Mouse (Mus musculus): Measurements from ENCODE around the gene AC109138.7.

The AC109138.7 gene

DNA sequence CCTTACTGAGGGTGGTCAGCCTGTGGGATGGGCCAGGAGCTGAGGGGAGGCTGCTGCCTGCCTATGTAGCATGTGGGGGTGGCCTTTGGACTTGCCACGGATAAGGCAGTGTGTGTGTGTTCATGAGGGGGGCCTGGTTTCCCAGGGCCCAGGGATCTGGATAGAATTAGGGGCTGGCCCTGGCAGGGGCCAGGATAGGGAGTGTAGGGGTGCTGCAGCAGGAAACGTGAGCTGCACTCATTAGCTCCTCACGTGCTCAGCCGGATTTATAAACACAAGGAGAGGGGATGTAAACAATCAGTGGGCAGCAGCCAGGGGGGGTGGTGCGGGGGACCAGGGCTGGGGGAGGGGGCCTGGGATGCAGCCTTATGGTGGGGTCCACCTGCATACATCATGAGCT is 3.0 kb downstream of the AC109138.7 start:
- no peak for DNase-seq (ENCODE audit: low spot score in 2 of 2)

- DNase-seq (ENCODE audit: low spot score in 2 of 2), result no peak
These were observed 3.7 kb downstream of the AC109138.7 start for GRCm38 (mm10) chr19:4217855-4218254.

GRCm38 (mm10) chr19:4218293-4218692 is 4.1 kb downstream of the AC109138.7 start:
- DNase-seq (ENCODE audit: low spot score in 2 of 2), result no peak

DNA sequence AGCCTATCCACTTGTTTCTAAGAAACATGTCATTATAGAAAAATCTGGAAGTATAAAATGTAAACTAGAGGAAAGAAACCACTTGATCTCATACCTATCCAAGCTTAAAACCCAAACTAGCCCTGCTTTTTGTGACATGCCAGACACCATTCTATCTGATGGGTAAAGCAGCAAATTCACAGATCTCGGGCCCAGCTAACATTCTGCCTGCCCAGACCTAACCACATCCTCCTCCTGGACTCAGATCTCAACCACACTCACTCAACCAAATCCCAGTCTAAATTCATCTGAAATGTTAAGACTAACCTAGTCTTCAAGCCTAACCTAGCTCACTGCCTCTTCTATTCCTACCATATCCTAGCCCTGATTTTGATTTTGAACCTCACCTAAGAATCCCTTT is 4.6 kb downstream of the AC109138.7 start:
- peak; percentile 72 to 74 for DNase-seq (ENCODE audit: low spot score in 2 of 2)

DNA sequence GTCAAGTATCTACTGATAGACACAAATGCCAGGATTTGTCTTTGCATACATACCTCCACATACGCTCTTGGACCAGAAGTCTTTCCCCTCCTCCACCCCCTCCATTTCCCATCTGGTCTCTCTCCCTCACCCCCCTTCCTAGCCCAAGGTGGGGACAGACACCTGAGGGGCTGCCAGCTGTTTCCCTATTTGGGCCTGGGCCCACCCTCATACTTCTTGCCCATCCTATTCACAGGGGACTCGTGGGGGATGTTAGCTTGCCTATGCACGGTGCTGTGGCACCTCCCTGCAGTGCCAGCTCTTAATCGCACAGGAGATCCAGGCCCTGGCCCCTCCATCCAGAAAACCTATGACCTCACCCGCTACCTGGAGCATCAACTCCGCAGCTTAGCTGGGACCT is 5.8 kb downstream of the AC109138.7 start:
- no peak for DNase-seq (ENCODE audit: low spot score in 2 of 2)

- peak; percentile 77 for DNase-seq (ENCODE audit: low spot score in 2 of 2)
These were observed 6.3 kb downstream of the AC109138.7 start for GRCm38 (mm10) chr19:4220416-4220815.

DNA sequence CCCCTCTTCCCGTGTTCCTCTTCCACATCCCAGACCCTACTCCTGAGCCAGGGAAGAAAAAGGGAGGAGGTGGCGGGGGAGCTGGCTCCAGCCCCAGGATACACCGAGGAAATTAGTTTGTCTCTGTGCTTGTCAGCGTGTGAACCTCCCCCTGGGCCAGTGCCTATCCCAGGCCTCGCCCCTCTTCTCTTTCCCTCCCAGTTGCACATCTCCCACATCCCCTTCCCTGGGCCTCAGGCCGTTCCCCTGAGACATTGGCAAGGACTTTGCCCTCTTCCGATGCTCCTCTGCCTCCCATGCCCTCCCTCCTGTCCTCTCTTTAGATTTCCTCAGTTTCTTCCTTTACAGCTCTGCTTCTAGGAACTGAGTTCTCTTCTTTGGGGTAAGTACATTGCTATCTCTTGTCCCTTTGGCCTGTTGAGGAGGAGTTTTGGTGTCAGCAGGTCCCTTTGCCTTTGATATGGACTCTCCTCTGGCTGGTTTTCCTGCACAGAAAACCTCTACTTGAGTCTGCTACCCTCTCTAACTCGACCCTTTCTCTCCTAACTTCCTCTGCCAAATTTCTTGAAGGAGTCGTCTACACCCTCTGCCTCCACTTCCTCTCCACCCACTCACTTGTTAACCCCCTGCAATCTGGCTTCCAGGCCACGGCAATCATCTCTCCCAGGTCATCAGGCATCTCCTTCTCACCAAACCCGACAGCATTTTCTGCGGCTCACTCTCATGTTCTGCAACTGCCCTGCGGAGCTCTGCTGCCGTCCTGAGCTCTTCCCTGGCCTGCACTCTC is 7.0 kb downstream of the AC109138.7 start:
- DNase-seq (ENCODE audit: low spot score in 2 of 2), result no peak

DNA sequence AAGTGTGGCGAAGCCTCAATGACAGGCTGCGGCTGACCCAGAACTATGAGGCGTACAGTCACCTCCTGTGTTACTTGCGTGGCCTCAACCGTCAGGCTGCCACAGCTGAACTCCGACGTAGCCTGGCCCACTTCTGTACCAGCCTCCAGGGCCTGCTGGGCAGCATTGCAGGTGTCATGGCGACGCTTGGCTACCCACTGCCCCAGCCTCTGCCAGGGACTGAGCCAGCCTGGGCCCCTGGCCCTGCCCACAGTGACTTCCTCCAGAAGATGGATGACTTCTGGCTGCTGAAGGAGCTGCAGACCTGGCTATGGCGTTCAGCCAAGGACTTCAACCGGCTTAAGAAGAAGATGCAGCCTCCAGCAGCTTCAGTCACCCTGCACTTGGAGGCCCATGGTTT is 8.0 kb downstream of the AC109138.7 start:
- peak in 1 of 2 experiments; percentile 70 for DNase-seq (ENCODE audit: low spot score in 2 of 2)

GRCm38 (mm10) chr19:4226779-4227178 is 12.6 kb downstream of the AC109138.7 start:
- DNase-seq (ENCODE audit: low spot score in 2 of 2), result peak; percentile 44 to 55

GRCm38 (mm10) chr19:4227446-4227845 is 13.3 kb downstream of the AC109138.7 start:
- peak in 1 of 2 experiments; percentile 40 for DNase-seq (ENCODE audit: low spot score in 2 of 2)

DNA sequence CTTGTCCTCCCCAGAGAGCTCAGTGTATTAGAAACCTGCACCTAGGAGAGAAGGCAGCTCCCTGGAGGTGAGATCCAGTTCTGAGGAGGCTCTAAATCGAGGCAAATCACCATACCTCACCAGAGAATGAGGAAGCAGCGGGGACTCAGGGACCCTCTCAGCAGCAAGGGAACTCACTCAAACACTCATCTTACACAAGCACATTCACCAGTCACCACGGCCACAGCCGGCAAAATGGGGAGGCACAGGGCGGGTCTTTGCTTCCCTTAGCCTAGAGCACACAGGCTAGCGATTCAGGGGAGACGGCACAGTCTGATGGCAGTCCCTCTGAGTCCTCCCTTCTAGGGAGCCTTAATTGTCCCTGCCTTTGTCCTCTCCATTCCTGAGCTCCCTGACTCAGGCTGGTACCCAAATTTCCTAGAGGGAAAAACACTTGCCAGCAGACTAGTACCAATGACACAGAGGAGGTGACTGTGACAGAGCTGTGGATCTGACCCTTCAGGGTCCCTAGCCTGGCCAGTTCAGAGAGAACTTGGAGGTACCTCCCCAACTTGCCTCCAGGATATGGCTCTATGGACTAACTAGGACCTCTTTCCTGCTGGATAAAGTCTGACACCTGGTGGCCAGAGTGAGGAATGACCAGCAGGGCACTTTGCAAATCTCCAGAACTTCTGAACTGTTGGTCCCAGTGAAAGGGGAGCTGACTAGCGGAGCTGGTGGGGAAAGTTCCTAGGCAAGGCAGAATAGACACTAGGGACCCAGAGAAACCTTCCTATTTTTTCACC is 13.9 kb downstream of the AC109138.7 start:
- peak; percentile 75 to 81 for DNase-seq (ENCODE audit: low spot score in 2 of 2)

DNA sequence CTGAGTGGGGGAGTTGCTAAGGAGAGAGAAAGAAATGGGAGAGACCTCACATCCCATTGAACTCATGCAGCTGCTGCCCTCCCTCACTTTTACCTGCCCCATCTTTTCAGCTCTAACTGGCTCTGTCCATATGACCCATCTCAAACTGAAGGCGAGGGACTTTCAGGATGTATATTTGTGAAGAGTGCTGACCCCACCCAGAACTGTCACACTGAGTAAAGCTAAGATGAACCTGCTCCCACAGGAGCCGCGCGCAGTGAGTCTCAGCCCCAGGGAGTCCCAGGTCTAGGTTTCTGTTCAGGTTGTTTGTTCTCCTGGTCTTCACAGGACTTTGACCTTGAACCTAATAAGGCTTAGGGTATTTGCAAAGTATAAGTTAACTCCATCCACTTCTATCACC is 14.7 kb downstream of the AC109138.7 start:
- no peak for DNase-seq (ENCODE audit: low spot score in 2 of 2)

GRCm38 (mm10) chr19:4229451-4230076 is 15.4 kb downstream of the AC109138.7 start:
- no peak for DNase-seq (ENCODE audit: low spot score in 2 of 2)

DNA sequence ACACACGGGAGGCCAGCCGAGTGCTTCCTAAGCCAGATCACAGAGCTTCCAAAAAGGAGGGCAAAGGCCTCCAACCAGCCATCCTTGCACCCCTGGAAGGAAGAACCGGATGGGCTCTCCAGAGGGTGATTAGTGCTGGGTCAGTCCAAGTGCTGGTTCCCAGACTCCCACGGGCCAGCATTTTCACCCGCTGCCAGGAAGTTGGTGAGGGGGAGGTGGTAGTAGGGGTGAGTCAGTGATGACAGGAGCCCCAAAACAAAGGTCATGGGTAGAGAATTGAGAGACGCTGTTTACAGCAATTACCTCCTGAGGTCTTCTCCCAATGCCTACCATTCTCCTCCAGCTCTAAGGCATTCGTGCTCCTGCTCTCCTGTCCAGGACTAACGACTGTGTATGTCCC is 16.3 kb downstream of the AC109138.7 start:
- peak in 1 of 2 experiments; percentile 36 for DNase-seq (ENCODE audit: low spot score in 2 of 2)

DNA sequence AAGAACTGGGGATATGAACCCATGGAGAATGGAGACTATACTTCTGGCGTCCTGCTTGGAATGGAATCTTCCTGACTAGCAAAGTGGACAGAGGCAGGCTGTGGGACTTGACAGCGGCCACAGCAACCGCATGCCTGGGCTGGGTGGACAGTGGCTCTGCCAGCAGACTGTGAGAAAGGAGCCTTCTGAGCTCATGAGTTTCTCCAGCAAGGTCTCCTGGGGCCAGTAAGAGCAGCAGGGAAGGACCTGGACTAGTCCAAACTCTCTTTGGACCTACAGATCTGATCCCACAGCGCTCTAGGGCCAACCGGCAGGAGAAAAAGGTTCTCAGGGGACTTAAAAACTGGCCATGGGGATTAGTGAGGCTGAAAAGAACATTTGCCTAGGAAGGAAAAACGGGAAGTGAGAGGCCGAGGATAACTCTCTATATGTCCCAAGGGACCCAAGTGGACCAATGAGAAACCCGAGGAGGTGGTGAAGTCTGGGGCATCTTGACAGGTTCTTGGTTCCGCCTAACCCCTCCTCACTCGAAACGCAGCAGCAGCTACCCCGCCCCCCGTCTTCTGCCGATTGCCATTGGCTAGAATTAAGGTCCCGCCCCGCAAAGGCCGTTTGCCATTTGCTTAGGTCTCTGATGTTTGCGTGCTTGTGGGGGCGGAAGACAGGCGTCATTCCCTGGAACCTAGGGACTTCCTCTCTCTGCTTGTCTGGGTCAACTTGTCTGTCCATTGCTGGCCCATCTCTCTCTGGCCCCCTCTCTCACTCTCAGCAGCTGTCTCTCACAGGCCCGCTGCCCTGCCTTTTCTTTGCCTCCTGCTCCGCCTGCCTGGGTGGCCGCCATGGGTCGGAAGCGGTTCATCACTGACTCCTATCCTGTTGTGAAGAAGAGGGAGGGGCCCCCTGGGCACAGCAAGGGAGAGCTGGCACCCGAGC is 17.4 kb downstream of the AC109138.7 start, which contains the start of gene Pold4:
Gene Pold4 (plus strand): TSS at position 647 of the 933 bp plus-strand sequence.
- peak; percentile 99 for DNase-seq (ENCODE audit: low spot score in 2 of 2)

DNA sequence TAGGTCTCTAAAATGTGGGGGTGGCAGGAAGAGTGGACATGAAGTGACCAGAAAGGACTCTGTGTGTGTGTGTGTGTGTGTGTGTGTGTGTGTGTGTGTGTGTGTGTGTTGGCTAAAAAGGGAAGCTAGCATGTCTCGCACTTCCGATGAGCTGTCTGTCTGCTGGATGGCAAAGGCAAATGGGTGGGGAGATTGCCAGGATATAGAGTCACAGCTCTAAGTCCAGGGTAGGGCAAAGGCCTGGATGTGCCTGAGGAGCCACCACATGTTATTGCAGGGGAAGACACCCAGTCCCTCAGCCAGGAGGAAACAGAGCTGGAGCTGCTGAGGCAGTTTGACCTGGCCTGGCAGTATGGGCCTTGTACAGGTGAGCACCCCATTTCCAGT is 18.0 kb downstream of the AC109138.7 start:
- peak; percentile 72 to 77 for DNase-seq (ENCODE audit: low spot score in 2 of 2)

GRCm38 (mm10) chr19:4232651-4233050 is 18.5 kb downstream of the AC109138.7 start:
- no peak for DNase-seq (ENCODE audit: low spot score in 2 of 2)

GRCm38 (mm10) chr19:4234548-4234947 is 20.4 kb downstream of the AC109138.7 start:
- DNase-seq (ENCODE audit: low spot score in 2 of 2), result no peak

- no peak for DNase-seq (ENCODE audit: low spot score in 2 of 2)
These were observed 26.1 kb downstream of the AC109138.7 start for GRCm38 (mm10) chr19:4240247-4240668.

DNA sequence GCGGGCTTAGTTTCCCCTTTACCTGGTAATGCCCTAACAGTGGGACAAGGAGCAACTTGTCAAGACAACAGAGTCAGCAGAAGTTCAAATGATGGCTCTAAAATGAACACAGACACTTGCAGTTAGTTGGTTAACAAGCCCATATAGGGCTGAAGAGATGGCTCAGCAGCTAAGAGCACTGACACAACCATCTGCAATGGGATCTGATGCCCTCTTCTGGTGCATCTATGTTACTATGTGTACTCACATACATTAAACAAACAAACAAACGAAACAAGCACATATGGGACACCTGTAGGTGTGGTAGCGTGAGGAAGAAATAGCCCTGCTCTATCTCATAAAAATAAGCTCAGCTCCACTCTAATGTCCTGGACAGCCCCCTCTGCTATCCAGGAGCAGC is 28.3 kb downstream of the AC109138.7 start:
- no peak for DNase-seq (ENCODE audit: low spot score in 2 of 2)

GRCm38 (mm10) chr19:4244775-4245174 is 30.6 kb downstream of the AC109138.7 start:
- no peak for DNase-seq (ENCODE audit: low spot score in 2 of 2)
